Mouse (Mus musculus) telencephalon, adult 2 months (tissue): ENCODE measurements at regions not wholly inside any gene's neighbourhood (a gene's known extent, or its start where the extent isn't known, plus 50 kb on each side); places are given as distances from the start of the nearest gene placed in this dataset.
A peak's percentile ranks its signal among the peaks of the same experiment; 100 is the strongest.

ENCODE experiments used
- DNase-seq: peaks from one replicate; pipeline ENCODE4 v3.0.0-alpha.2; 2011; ENCODE audit warnings: low read depth, low spot score

DNA sequence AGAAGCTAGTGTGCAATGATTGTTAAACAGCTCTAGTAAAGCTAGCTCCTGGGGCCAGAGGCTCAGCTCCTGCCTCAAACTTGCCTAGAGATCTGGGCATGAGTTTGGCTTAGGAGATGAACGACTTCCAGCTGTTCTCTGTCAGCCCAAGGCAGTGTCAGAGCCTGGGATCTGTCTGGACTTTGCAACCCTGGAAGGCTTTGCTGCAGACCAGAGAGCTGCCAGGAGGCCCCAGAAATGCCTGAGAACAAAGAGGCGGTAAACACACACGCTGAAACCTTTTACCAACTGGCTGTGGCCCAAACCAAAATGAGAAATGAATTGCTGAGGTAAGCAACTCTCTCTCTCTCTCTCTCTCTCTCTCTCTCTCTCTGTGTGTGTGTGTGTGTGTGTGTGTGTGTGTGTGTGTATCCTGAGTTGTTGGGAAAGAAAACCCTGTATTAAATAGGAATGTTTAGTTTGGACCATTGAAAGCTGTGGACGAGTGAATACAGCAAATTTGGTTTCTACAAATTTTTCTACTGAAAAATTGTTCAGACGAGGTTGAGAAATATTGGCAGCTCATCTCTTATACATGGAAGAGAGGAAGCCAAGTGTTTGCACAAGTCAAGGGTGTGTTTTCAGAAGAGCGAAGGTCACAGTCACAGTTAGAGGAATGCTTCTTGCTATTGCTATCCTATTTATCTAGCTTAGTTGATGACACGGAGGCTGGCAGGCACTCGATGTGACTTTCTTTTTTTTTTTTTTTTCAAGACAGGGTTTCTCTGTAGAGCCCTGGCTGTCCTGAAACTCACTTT, 125.1 kb upstream of the Serp2 start:
- DNase-seq = no peak

GRCm38 (mm10) chr14:76678512-76679134, 121.9 kb upstream of the Serp2 start:
- no peak for DNase-seq

DNA sequence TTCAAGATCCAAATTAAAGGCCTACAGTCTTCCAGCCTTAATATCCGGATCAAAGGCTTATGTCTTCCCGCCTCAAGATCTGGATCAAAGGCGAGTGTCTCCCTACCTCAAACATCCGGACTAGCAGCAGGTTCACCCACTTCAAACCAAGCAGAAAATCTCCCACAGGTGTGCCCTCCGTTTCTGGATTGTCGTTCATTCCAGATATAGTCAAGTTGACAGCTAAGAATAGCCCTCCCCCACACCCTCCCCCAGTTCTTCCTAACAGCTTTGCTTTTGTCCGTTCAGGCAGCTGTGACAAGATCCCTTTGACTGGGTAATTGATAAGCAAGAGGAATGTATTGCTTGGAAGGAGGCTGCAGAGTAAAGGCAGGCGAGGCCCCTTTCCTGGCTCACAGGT, 118.3 kb upstream of the Serp2 start:
- no peak for DNase-seq

DNA sequence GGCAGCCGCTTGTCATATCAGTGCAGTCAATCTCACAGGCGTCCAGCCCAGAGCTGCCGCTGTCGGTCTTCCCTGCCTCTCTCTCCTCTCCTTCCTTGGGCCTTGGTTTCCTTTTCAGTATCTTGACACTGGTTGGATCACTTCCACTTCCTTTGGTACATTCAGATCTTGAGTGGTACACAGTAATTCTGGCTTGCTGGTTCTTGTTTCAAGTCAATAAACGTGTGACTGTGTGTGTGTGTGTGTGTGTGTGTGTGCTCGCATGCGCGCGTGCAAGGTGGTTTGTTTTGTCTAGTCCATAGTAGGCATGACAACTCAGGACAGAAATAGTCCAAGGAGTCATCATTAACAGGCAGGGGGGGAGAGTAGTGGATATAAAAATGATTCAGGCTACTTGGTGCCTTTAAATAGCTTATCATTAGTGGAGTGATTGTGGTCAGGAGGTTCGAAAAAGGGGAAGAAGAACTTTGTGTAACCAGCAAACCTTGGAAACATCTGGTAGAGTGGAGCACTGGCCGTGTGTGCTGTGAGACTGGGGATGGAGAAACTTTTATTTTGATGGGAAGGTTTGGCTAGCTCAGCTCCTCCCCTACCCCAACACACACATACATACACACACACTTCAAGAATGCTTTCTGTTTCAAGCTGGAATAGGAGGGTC, 117.1 kb upstream of the Serp2 start:
- DNase-seq = no peak

GRCm38 (mm10) chr14:76672899-76673298, 116.2 kb upstream of the Serp2 start:
- no peak for DNase-seq

GRCm38 (mm10) chr14:76672442-76672841, 115.8 kb upstream of the Serp2 start:
- DNase-seq = no peak

DNA sequence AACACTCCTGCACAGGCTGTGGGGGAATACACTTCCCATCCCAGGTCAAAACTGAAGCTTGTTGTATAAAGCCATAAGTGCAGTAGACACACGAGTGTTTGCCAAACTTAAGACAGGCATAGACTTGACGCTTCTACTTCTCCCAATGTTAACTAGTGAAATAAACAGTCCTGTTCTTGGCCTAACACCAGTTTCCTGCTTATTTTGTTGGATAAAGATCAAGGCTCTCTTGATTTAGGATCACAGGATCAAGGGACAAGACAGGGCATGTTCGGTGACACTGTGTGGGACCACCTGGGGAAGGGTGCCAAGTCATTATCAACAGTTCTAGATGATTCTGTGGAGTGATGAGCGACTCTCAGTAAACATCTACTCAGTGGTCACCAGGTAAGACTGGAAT, 114.3 kb upstream of the Serp2 start:
- no peak for DNase-seq

GRCm38 (mm10) chr14:76665754-76666371, 109.2 kb upstream of the Serp2 start:
- DNase-seq = no peak

- DNase-seq = no peak
Observed at GRCm38 (mm10) chr14:76664586-76665508, 108.2 kb upstream of the Serp2 start.

DNA sequence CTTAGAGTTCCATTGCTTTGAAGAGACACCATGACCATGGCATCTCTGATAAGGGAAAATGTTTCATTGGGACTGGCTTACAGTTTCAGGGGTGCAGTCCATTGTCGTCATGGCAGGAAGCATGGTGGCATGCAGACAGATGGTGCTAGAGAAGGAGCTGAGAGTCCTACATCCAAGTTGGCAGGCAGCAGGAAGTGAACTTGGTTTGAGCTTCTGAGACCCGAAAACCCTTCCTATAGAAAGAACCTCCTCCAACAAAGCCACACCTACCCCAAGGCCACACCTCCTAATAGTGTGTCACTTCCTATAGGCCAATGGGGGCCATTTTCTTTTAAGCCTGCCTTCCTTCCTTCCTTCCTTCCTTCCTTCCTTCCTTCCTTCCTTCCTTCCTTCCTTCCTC, 107.1 kb upstream of the Serp2 start:
- DNase-seq = no peak

DNA sequence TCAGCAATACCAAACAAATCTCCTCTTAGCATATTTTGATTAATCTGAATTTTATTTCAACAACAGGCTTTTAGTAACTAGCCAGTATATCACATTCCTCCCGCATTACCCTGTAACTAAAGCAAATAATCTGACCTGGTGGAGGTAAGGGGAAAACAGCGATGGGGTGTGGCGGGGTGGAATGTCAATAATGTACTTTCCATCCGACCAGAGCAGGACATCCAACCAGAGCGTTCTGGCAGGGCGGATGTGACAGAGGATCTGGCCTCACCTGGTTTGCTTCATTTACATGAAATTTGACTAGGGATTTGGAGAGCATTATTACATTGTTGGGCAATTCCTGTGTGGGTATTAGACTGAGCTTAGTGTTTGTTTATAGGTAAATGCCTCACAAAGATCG, 106.2 kb upstream of the Serp2 start:
- no peak for DNase-seq

DNA sequence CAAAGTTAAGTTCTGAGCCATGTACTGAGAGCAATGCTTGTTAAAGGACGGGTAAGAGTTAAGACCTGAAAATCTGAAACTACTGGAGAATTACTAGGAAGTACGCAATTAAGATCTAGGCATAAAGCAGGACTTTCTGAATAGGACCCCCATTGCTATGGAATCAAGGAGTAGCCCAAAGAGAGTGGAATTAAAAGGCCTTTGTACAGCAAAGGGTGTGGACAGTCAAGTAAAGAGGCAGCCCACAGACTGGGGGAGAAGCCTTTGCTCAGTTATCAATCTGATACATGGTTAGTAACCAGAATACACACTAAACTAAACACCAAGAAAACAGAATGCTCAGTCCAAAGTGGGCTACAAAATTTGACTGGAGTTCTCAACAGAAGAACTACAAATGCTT, 104.2 kb upstream of the Serp2 start:
- DNase-seq = no peak

DNA sequence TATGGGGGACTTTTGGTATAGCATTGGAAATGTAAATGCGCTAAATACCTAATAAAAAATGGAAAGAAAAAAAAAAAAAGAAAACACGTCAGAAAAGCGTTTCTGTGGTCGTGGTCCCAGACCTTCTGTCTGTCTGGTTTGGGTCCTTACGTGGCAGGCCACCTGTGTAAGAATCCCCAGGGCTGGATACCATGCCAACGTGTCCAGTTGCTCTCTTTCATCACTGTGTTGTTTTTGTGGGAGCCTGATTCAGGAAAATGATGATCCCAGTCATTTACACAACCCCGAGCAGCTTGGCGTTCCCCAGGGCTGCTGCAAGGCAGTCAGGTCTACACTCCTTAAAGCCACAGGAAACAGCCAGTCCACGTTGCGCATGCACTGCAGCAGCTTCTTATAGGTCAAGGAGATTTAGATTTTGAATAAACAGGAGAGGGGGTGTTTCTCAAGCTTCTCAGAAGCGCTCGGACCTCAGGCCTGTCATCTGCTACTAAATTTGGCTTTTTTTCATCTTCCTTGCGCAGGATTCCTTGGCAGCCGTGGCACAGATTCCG, 102.3 kb upstream of the Serp2 start:
- no peak for DNase-seq

GRCm38 (mm10) chr14:76657784-76658610, 101.3 kb upstream of the Serp2 start:
- no peak for DNase-seq

- DNase-seq = no peak
Observed at GRCm38 (mm10) chr14:76657375-76657774, 100.7 kb upstream of the Serp2 start.

GRCm38 (mm10) chr14:76652356-76653126, 95.9 kb upstream of the Serp2 start:
- DNase-seq = no peak

- peak; percentile 69 for DNase-seq
Observed at GRCm38 (mm10) chr14:76651096-76651495, 94.4 kb upstream of the Serp2 start.

DNA sequence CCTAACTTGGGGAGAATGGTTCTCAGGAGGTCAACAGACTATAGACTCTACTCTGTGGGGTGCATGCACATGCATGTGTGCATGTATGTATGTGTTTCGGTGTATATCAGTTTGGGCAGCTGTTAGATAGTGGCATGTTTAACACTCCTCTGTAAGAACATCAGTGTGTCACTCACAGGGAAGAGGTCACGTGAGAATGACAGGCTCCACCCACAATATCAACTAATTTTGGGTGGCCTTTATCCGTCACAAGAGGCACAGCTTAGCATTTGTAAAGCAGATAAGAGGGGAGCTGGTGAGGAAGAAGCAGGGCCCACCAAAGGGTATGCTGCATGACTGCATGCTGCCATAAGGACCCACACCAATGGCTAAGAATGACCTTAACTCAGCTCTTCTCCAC, 93.2 kb upstream of the Serp2 start:
- no peak for DNase-seq

DNA sequence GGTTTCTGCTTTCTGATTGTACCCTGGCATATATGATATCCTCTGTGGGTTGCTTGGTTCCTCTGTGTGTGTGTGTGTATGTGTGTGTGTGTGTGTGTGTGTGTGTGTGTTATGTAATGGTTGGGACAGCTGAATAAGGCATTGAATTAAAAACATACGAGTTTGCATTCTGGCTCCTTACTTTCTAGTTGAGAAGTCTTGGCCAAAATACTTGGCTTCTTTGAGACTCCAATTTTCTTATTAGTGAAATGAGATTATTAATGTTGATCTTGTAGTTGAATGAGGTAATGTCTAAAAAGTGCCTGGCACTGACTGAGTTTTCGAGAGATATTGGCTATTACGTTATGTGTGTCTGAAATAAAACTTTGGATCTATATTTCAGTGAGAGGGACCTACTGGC, 88.0 kb upstream of the Serp2 start:
- DNase-seq = no peak
